Mouse (Mus musculus): ENCODE results near the gene Zfp518b. TPM values are rescaled to one million over a fixed set of nuclear protein-coding genes. Genes with fewer than 3 reads are reported as not detected.

Gene Zfp518b
- 9.3 and 10.2 TPM in 2 replicates for polyA plus RNA-seq (2015; fragmentation: Nextera tagmentation; extraction: Ambion mirVana)

DNA sequence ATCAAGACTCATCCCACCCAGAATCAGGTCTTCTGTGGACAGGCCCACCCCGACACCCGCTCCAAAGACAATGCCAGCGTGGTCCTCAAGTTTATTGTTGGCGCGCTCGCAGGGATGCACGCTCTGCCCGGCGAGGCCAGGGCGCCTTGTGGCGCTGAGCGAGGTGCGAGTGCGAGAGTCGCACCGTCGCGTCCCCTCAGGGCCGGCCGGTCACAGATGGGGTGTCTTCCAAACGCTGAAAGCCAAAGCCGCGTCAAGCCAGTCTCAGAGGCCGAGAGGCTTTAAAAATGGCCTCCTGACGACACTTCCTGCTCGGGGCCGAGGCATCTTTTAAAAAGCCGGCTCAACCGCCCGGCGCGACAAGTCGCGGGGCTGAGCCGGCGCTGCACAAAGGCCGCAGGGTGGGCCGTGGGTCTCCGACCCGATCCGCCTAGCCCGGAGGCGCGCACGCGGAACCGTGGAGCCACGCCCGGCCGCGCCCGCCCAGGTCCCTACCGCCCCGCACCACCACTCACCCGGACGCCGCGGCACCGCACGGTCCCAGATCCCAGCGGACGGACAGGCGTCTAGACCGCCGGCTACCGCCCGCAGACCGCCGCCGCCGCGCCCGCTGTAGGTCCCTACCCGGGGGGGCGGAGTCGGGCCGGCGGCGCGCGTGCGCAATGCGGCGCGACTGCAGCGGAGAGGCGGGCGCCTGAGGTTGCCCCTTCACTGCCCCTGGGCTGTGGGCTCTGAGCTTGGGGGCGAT lies at the start of gene Zfp518b:
TSS of gene Zfp518b (minus strand) at position 663 of the 748 bp plus-strand sequence.
- TF ChIP-seq CTCF (IDR thresholded peaks at IDR 0.05; ENCODE audit: low read depth) = no peak
- peak; percentile 78 for DNase-seq (ENCODE audit: low spot score)
- no peaks in the 10 kb centered on the region for H3K27me3 ChIP-seq (ENCODE audit: insufficient read depth, low read length)
- no peaks in the 10 kb centered on the region for H3K4me1 ChIP-seq (replicated peaks; ENCODE audit: insufficient read depth, low read length)
- H3K36me3 ChIP-seq (ENCODE audit: insufficient read depth, low read length) = 0 out of 2 replicates have a peak, but pooled peaks cover 12% of the 10 kb centered on the region
- peak within 1 kb of the TSS; percentile 80 for H3K27ac ChIP-seq
- H3K9ac ChIP-seq (ENCODE audit: low read depth, low read length) = peak within 1 kb of the TSS; percentile 86
- H3K4me2 ChIP-seq (ENCODE audit: low read length) = peak within 1 kb of the TSS; percentile 90
- no peaks in the 10 kb centered on the region for H3K9me3 ChIP-seq (replicated peaks; ENCODE audit: low read length)
- peak; percentile 92 for ATAC-seq (replicated peaks; ENCODE audit: low FRiP score, low read depth)
- under 1% methylated on average over 78 of the region's 89 CpGs for WGBS
- H3K4me3 ChIP-seq (replicated peaks; ENCODE audit: low read depth, low read length) = peak within 1 kb of the TSS; percentile 84

GRCm38 (mm10) chr5:38708940-38709581 lies 24.4 kb upstream of the Zfp518b start:
- Histone ChIP-seq H3K4me1 (replicated peaks; ENCODE audit: insufficient read depth, low read length) (no peaks in the 10 kb centered on the region), H3K27ac (no peak overlapping the region), H3K4me2 (ENCODE audit: low read length) (no peak overlapping the region), H3K36me3 (ENCODE audit: insufficient read depth, low read length) (no peaks in the 10 kb centered on the region), H3K27me3 (ENCODE audit: insufficient read depth, low read length) (no peaks in the 10 kb centered on the region), H3K4me3 (replicated peaks; ENCODE audit: low read depth, low read length) (no peak overlapping the region), H3K9ac (ENCODE audit: low read depth, low read length) (no peak overlapping the region), H3K9me3 (replicated peaks; ENCODE audit: low read length) (no peaks in the 10 kb centered on the region)
- ATAC-seq (replicated peaks; ENCODE audit: low FRiP score, low read depth) (no peak), DNase-seq (ENCODE audit: low spot score) (no peak)
- no peak for TF ChIP-seq CTCF (IDR thresholded peaks at IDR 0.05; ENCODE audit: low read depth)
- 73% methylated on average over 11 of the region's 11 CpGs for WGBS

DNA sequence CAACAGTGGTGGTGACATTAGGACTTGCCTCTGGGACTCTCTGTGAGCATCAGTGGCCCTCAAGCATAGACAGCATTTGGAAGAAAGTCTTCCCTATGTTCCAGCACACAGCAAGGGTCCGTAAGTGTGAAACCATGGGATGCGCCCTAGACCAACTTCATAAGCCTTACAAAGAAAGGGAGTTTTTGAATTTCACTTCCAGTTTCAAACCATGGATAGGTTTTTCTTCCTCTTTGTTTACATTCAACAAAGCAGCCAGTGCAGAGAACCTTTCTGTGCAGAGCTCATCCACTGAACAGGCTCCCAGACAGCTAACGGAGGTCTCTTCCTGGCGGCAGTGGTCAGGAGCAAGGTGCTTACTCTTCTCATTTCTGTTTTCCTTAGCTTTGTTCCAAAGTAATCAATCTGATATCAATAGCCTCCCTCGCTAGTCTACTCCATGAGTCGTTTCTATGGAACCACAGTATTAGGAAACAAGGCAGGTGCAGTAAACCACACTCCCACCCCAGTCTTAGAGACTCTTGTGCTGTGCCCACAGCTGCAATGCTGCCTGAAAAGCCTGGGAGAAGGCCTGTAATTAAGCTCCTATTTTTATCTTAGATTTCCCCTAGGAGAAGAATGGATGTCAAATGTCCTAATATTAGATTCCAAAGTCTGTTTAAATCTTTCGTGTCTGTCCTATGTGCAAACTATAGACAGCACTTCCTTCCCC lies 22.9 kb upstream of the Zfp518b start:
- Histone ChIP-seq H3K4me3 (replicated peaks; ENCODE audit: low read depth, low read length) (no peak overlapping the region), H3K36me3 (ENCODE audit: insufficient read depth, low read length) (no peaks in the 10 kb centered on the region), H3K27me3 (ENCODE audit: insufficient read depth, low read length) (no peaks in the 10 kb centered on the region), H3K27ac (no peak overlapping the region), H3K9ac (ENCODE audit: low read depth, low read length) (no peak overlapping the region), H3K9me3 (replicated peaks; ENCODE audit: low read length) (no peaks in the 10 kb centered on the region), H3K4me2 (ENCODE audit: low read length) (no peak overlapping the region), H3K4me1 (replicated peaks; ENCODE audit: insufficient read depth, low read length) (no peaks in the 10 kb centered on the region)
- ATAC-seq (replicated peaks; ENCODE audit: low FRiP score, low read depth) (no peak), DNase-seq (ENCODE audit: low spot score) (no peak)
- 58% methylated on average over 7 of the region's 7 CpGs for WGBS
- TF ChIP-seq CTCF (IDR thresholded peaks at IDR 0.05; ENCODE audit: low read depth) = no peak

GRCm38 (mm10) chr5:38702941-38703340 lies 18.3 kb upstream of the Zfp518b start:
- H3K9ac ChIP-seq (ENCODE audit: low read depth, low read length) = no peak overlapping the region
- no peaks in the 10 kb centered on the region for H3K9me3 ChIP-seq (replicated peaks; ENCODE audit: low read length)
- no peaks in the 10 kb centered on the region for H3K4me1 ChIP-seq (replicated peaks; ENCODE audit: insufficient read depth, low read length)
- no peaks in the 10 kb centered on the region for H3K36me3 ChIP-seq (ENCODE audit: insufficient read depth, low read length)
- no peak overlapping the region for H3K27ac ChIP-seq
- no peaks in the 10 kb centered on the region for H3K27me3 ChIP-seq (ENCODE audit: insufficient read depth, low read length)
- no peak for TF ChIP-seq CTCF (IDR thresholded peaks at IDR 0.05; ENCODE audit: low read depth)
- H3K4me3 ChIP-seq (replicated peaks; ENCODE audit: low read depth, low read length) = no peak overlapping the region
- WGBS = 86% methylated on average over 6 of the region's 6 CpGs
- DNase-seq (ENCODE audit: low spot score) (no peak), ATAC-seq (replicated peaks; ENCODE audit: low FRiP score, low read depth) (no peak)
- H3K4me2 ChIP-seq (ENCODE audit: low read length) = no peak overlapping the region

GRCm38 (mm10) chr5:38702091-38702490 lies 17.5 kb upstream of the Zfp518b start:
- H3K9ac ChIP-seq (ENCODE audit: low read depth, low read length) = no peak overlapping the region
- H3K36me3 ChIP-seq (ENCODE audit: insufficient read depth, low read length) = no peaks in the 10 kb centered on the region
- H3K27ac ChIP-seq = no peak overlapping the region
- 65% methylated on average over 2 of the region's 2 CpGs for WGBS
- no peaks in the 10 kb centered on the region for H3K9me3 ChIP-seq (replicated peaks; ENCODE audit: low read length)
- H3K4me1 ChIP-seq (replicated peaks; ENCODE audit: insufficient read depth, low read length) = no peaks in the 10 kb centered on the region
- DNase-seq (ENCODE audit: low spot score) = no peak
- no peaks in the 10 kb centered on the region for H3K27me3 ChIP-seq (ENCODE audit: insufficient read depth, low read length)
- ATAC-seq (replicated peaks; ENCODE audit: low FRiP score, low read depth) = no peak
- TF ChIP-seq CTCF (IDR thresholded peaks at IDR 0.05; ENCODE audit: low read depth) = no peak
- no peak overlapping the region for H3K4me2 ChIP-seq (ENCODE audit: low read length)
- H3K4me3 ChIP-seq (replicated peaks; ENCODE audit: low read depth, low read length) = no peak overlapping the region

GRCm38 (mm10) chr5:38698466-38698865 lies 13.8 kb upstream of the Zfp518b start:
- Histone ChIP-seq H3K27me3 (ENCODE audit: insufficient read depth, low read length) (no peaks in the 10 kb centered on the region), H3K4me3 (replicated peaks; ENCODE audit: low read depth, low read length) (no peak overlapping the region), H3K4me2 (ENCODE audit: low read length) (no peak overlapping the region), H3K27ac (no peak overlapping the region), H3K9ac (ENCODE audit: low read depth, low read length) (no peak overlapping the region), H3K9me3 (replicated peaks; ENCODE audit: low read length) (no peaks in the 10 kb centered on the region), H3K4me1 (replicated peaks; ENCODE audit: insufficient read depth, low read length) (no peaks in the 10 kb centered on the region), H3K36me3 (ENCODE audit: insufficient read depth, low read length) (no peaks in the 10 kb centered on the region)
- WGBS = 71% methylated on average over 5 of the region's 5 CpGs
- no peak for TF ChIP-seq CTCF (IDR thresholded peaks at IDR 0.05; ENCODE audit: low read depth)
- no peak for ATAC-seq (replicated peaks; ENCODE audit: low FRiP score, low read depth)
- no peak for DNase-seq (ENCODE audit: low spot score)
